Mouse (Mus musculus): ENCODE results near the gene Pde4b. TPM values are rescaled to one million over a fixed set of nuclear protein-coding genes. Genes with fewer than 3 reads are reported as not detected.

Gene Pde4b
- polyA plus RNA-seq, 1 experiment from 2014 or later, result 32.1 TPM

DNA sequence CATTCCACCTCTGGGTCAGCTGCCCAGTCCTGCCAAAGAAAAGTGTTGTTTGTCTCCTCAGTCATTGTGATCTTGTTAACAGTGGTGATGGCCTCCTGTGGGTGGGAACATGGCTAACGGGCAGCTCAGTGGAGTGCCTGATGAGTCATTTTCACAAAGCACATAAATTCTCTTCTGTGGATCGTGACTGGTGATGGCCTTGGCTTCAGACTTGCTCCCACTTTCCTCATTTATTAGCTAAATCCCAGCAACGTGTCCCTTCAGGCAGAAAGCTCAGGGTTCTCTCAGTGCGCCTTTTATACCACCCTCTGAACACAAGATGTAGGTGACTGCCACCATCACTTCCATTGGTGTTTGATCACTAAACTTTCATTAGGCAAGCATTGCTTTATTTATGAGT, 215.2 kb downstream of the Pde4b start:
- no peak overlapping the region for H3K4me2 ChIP-seq (ENCODE audit: low read length)
- no peak overlapping the region for H3K9ac ChIP-seq (replicated peaks; ENCODE audit: low read depth, low read length)
- no peaks in the 10 kb centered on the region for H3K4me1 ChIP-seq (replicated peaks; ENCODE audit: control insufficient read depth, insufficient read depth, low read length)
- H3K4me3 ChIP-seq (replicated peaks; ENCODE audit: low read length), result no peak overlapping the region
- no peaks in the 10 kb centered on the region for H3K27me3 ChIP-seq (replicated peaks; ENCODE audit: control insufficient read depth, insufficient read depth, low read length)
- WGBS, result 64% methylated on average over 4 of the region's 4 CpGs
- no peak for ATAC-seq
- H3K9me3 ChIP-seq (ENCODE audit: control insufficient read depth, low read length), result no peaks in the 10 kb centered on the region
- no peak overlapping the region for H3K27ac ChIP-seq (ENCODE audit: low read length)
- H3K36me3 ChIP-seq (ENCODE audit: control insufficient read depth, insufficient read depth), result no peaks in the 10 kb centered on the region

DNA sequence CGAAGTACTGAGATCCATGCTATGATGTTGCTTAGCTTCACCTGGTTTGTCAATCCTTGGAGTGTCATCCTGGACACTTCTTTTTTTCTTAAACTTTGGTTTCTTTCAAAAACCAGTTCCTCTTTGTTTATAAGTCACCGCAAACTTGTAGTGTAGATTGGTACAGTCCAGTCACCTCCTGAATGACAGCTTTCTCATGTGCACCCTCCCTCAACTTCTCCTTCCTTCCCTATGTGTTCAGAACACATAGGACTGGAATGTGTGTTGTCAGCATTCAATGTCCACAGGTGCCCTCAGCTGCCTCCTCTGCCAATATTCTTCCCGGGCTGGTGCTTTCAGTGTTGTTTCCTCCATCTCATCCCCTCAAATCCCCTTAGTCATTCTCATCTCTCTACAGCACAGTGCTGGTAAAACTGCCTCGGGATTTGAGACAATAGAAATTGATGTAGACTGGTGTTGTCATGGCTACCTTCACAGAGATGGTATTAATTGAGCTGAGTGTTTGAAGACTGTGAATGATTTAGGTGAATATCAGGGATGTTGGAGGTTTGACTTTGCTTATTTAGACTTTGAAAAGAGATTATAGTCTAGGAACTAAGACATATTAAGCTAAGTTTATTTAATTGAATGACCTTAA, 220.4 kb downstream of the Pde4b start:
- H3K4me1 ChIP-seq (replicated peaks; ENCODE audit: control insufficient read depth, insufficient read depth, low read length), result no peaks in the 10 kb centered on the region
- no peaks in the 10 kb centered on the region for H3K36me3 ChIP-seq (ENCODE audit: control insufficient read depth, insufficient read depth)
- no peak overlapping the region for H3K27ac ChIP-seq (ENCODE audit: low read length)
- H3K27me3 ChIP-seq (replicated peaks; ENCODE audit: control insufficient read depth, insufficient read depth, low read length), result no peaks in the 10 kb centered on the region
- WGBS, result 54% methylated on average over 4 of the region's 4 CpGs
- 0 out of 2 replicates have a peak, but pooled peaks have one; percentile 67 for ATAC-seq
- no peaks in the 10 kb centered on the region for H3K9me3 ChIP-seq (ENCODE audit: control insufficient read depth, low read length)
- no peak overlapping the region for H3K4me2 ChIP-seq (ENCODE audit: low read length)
- H3K4me3 ChIP-seq (replicated peaks; ENCODE audit: low read length), result no peak overlapping the region
- H3K9ac ChIP-seq (replicated peaks; ENCODE audit: low read depth, low read length), result no peak overlapping the region

DNA sequence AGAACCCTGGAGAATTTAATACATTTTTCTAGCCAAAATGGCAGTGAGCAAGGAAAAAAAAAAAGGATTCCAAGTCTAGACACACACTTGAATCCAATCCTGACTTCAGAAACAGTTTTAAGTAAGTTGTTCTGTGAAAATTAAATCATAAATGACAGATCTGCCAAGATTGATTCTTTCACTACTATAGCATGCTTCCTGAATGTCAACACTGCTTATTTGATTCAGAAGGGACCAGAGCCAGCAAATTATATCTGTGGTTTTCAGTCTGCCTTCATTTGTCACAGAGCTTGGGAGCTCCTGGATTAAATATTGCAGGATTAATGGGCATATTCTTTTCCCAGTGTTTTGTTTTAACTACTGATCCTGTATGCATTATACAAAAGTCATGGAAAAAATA, 223.3 kb downstream of the Pde4b start:
- Histone ChIP-seq H3K36me3 (ENCODE audit: control insufficient read depth, insufficient read depth) (no peaks in the 10 kb centered on the region), H3K27me3 (replicated peaks; ENCODE audit: control insufficient read depth, insufficient read depth, low read length) (no peaks in the 10 kb centered on the region), H3K9ac (replicated peaks; ENCODE audit: low read depth, low read length) (no peak overlapping the region), H3K4me3 (replicated peaks; ENCODE audit: low read length) (no peak overlapping the region), H3K9me3 (ENCODE audit: control insufficient read depth, low read length) (no peaks in the 10 kb centered on the region), H3K4me2 (ENCODE audit: low read length) (no peak overlapping the region), H3K4me1 (replicated peaks; ENCODE audit: control insufficient read depth, insufficient read depth, low read length) (no peaks in the 10 kb centered on the region), H3K27ac (ENCODE audit: low read length) (no peak overlapping the region)
- peak; percentile 59; the same call in 1 of the 2 replicates for ATAC-seq

DNA sequence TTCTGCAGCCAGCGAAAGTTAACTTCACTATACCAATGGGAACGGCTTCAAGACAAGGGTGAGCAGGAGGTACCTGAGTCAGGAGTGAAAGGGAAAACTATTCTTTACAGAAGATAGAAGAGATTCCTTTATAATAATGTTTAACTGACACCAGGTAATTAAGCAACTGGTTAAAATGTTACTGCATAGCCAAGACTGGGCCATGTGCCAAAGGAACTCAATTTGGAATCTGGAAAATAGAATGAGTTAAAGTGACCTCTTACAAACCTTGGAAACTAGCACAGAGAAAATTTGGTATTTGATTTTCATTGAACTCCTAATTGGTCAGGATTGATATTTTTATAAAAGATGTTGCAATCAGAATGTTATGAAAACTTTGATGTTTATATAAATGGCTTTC, 228.7 kb downstream of the Pde4b start:
- WGBS, result 62% methylated on average over 2 of the region's 2 CpGs
- Histone ChIP-seq H3K36me3 (ENCODE audit: control insufficient read depth, insufficient read depth) (no peaks in the 10 kb centered on the region), H3K9ac (replicated peaks; ENCODE audit: low read depth, low read length) (no peak overlapping the region), H3K4me2 (ENCODE audit: low read length) (no peak overlapping the region), H3K9me3 (ENCODE audit: control insufficient read depth, low read length) (no peaks in the 10 kb centered on the region), H3K27me3 (replicated peaks; ENCODE audit: control insufficient read depth, insufficient read depth, low read length) (no peaks in the 10 kb centered on the region), H3K4me1 (replicated peaks; ENCODE audit: control insufficient read depth, insufficient read depth, low read length) (no peaks in the 10 kb centered on the region), H3K27ac (ENCODE audit: low read length) (no peak overlapping the region), H3K4me3 (replicated peaks; ENCODE audit: low read length) (no peak overlapping the region)
- ATAC-seq, result no peak

DNA sequence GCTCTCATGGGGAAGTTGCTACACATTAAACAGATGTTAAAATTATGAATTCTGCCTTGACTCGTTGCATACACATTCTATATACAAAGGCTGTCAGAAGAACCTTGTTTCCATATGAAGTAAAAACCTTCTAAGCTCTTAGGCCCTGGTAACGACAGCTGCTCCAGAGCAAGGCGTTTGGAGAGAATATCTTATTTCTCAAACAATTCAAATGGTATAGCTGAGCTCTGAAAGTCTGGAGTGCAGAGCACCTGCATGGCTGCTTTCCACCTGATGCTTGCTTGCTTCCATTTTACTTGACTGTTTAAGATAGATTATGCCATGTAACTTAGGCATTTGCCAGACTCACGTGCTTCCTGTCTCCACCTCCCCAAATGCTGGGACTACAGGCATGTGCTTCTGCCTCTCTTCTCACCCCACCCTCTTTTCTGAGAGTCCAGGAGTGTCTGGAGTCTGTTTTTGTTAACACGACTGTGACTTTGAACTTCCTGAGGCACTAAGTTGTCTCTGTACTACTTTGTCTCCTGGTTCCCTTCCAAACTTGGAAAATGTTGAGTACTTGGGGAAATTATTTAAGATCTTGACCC, 229.4 kb downstream of the Pde4b start:
- H3K27me3 ChIP-seq (replicated peaks; ENCODE audit: control insufficient read depth, insufficient read depth, low read length), result no peaks in the 10 kb centered on the region
- no peak overlapping the region for H3K4me3 ChIP-seq (replicated peaks; ENCODE audit: low read length)
- H3K9me3 ChIP-seq (ENCODE audit: control insufficient read depth, low read length), result no peaks in the 10 kb centered on the region
- H3K36me3 ChIP-seq (ENCODE audit: control insufficient read depth, insufficient read depth), result no peaks in the 10 kb centered on the region
- ATAC-seq, result no peak
- H3K9ac ChIP-seq (replicated peaks; ENCODE audit: low read depth, low read length), result no peak overlapping the region
- no peaks in the 10 kb centered on the region for H3K4me1 ChIP-seq (replicated peaks; ENCODE audit: control insufficient read depth, insufficient read depth, low read length)
- H3K4me2 ChIP-seq (ENCODE audit: low read length), result no peak overlapping the region
- 75% methylated on average over 5 of the region's 5 CpGs for WGBS
- H3K27ac ChIP-seq (ENCODE audit: low read length), result no peak overlapping the region

DNA sequence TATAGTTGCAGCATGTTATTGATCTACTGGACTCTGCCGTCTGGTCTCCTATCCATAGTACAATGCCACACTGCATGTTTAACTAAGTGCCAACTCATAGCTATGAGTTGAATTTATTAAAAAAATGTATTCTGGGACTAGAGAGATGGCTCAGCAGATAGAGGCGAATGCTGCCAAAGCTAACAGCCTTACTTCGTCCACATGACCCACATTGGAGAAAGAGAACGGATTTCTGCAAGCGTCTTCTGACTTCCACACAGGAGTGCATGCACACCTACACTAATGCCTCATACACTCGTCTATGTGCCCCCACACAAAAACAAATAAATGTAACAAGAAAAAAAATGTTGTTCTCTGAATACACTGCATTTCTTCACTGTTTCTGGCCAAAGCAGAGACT, 231.3 kb downstream of the Pde4b start:
- 92% methylated on average over 6 of the region's 6 CpGs for WGBS

DNA sequence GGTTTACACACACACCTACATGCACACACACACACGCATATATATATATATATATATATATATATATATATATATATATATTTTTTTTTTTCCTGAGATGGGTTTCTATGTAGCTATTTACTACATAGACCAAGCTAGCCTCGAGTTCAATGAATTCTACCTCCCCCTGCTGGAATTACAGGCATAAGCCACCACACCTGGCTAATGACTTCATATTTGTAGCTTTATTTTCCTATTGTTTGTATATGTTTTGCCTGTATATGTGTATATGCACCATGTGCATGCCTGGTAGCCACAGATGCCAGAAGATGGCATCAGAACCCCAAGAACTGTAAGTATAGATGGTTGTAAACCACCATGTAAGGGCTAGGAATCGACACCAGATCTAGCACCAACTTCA, 234.0 kb downstream of the Pde4b start:
- Histone ChIP-seq H3K4me1 (replicated peaks; ENCODE audit: control insufficient read depth, insufficient read depth, low read length) (no peaks in the 10 kb centered on the region), H3K27ac (ENCODE audit: low read length) (no peak overlapping the region), H3K9ac (replicated peaks; ENCODE audit: low read depth, low read length) (no peak overlapping the region), H3K36me3 (ENCODE audit: control insufficient read depth, insufficient read depth) (no peaks in the 10 kb centered on the region), H3K9me3 (ENCODE audit: control insufficient read depth, low read length) (no peaks in the 10 kb centered on the region), H3K27me3 (replicated peaks; ENCODE audit: control insufficient read depth, insufficient read depth, low read length) (no peaks in the 10 kb centered on the region), H3K4me3 (replicated peaks; ENCODE audit: low read length) (no peak overlapping the region), H3K4me2 (ENCODE audit: low read length) (no peak overlapping the region)
- no peak for ATAC-seq
- WGBS, result 77% methylated on average over 3 of the region's 3 CpGs

More for the DNA sequence above, 231.3 kb downstream of the Pde4b start:
- no peak overlapping the region for H3K4me3 ChIP-seq (replicated peaks; ENCODE audit: low read length)
- H3K4me2 ChIP-seq (ENCODE audit: low read length), result no peak overlapping the region
- H3K36me3 ChIP-seq (ENCODE audit: control insufficient read depth, insufficient read depth), result no peaks in the 10 kb centered on the region
- no peaks in the 10 kb centered on the region for H3K9me3 ChIP-seq (ENCODE audit: control insufficient read depth, low read length)
- no peaks in the 10 kb centered on the region for H3K4me1 ChIP-seq (replicated peaks; ENCODE audit: control insufficient read depth, insufficient read depth, low read length)
- ATAC-seq, result no peak
- H3K27me3 ChIP-seq (replicated peaks; ENCODE audit: control insufficient read depth, insufficient read depth, low read length), result no peaks in the 10 kb centered on the region
- no peak overlapping the region for H3K9ac ChIP-seq (replicated peaks; ENCODE audit: low read depth, low read length)
- H3K27ac ChIP-seq (ENCODE audit: low read length), result no peak overlapping the region

DNA sequence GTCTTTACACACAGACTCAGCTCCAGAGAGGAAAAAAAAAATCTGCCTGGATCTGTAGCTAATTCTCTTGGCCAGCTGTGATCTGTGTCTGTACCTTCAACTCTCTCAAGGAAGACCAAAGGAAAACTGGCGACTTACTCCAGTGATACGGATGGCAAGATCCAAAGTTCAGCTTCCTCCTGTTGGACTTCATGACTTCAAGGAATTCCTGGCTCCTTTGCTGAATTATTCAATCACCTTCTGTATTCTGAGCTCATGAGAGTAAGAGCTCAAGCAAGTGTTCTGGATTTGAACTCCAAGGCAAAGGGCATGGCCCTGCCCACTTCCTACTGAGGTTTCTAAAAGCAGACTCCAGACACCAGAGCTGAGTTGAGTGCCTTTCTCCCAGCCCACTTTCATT, 245.0 kb downstream of the Pde4b start:
- 96% methylated on average over 2 of the region's 2 CpGs for WGBS
- no peaks in the 10 kb centered on the region for H3K27me3 ChIP-seq (replicated peaks; ENCODE audit: control insufficient read depth, insufficient read depth, low read length)
- no peaks in the 10 kb centered on the region for H3K9me3 ChIP-seq (ENCODE audit: control insufficient read depth, low read length)
- H3K9ac ChIP-seq (replicated peaks; ENCODE audit: low read depth, low read length), result no peak overlapping the region
- no peaks in the 10 kb centered on the region for H3K36me3 ChIP-seq (ENCODE audit: control insufficient read depth, insufficient read depth)
- H3K4me1 ChIP-seq (replicated peaks; ENCODE audit: control insufficient read depth, insufficient read depth, low read length), result no peaks in the 10 kb centered on the region
- ATAC-seq, result no peak
- no peak overlapping the region for H3K27ac ChIP-seq (ENCODE audit: low read length)
- no peak overlapping the region for H3K4me3 ChIP-seq (replicated peaks; ENCODE audit: low read length)
- no peak overlapping the region for H3K4me2 ChIP-seq (ENCODE audit: low read length)

DNA sequence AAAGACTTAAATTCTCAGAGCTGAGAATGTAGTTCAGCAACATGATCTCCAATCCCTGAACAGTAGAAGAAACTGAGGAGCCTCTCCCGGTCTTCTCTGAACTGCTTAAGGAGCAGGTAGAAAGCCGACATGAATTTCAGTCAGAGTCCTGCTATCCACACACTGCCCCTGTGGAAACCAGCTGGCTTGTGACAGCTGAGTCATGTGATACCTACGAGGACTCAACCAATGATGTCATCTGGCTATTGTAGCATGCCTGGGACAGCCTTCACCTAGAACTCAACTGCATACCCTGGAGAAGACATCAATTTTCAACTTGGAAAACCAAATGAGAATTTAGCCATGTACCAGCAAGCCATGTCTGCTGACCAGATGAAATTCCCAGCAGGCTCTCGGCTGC, 245.5 kb downstream of the Pde4b start:
- H3K27me3 ChIP-seq (replicated peaks; ENCODE audit: control insufficient read depth, insufficient read depth, low read length), result no peaks in the 10 kb centered on the region
- H3K4me2 ChIP-seq (ENCODE audit: low read length), result no peak overlapping the region
- no peak overlapping the region for H3K27ac ChIP-seq (ENCODE audit: low read length)
- no peak overlapping the region for H3K4me3 ChIP-seq (replicated peaks; ENCODE audit: low read length)
- 86% methylated on average over 4 of the region's 4 CpGs for WGBS
- no peaks in the 10 kb centered on the region for H3K9me3 ChIP-seq (ENCODE audit: control insufficient read depth, low read length)
- H3K9ac ChIP-seq (replicated peaks; ENCODE audit: low read depth, low read length), result no peak overlapping the region
- no peak for ATAC-seq
- no peaks in the 10 kb centered on the region for H3K4me1 ChIP-seq (replicated peaks; ENCODE audit: control insufficient read depth, insufficient read depth, low read length)
- H3K36me3 ChIP-seq (ENCODE audit: control insufficient read depth, insufficient read depth), result no peaks in the 10 kb centered on the region
